Mouse (Mus musculus) MEL (cell line): ENCODE measurements around the gene Olfr1095. TPM values are rescaled to one million over a fixed set of nuclear protein-coding genes. Genes with fewer than 3 reads are reported as not detected.

ENCODE experiments used
- DNase-seq: peaks from one replicate; pipeline ENCODE4 v3.0.0; 2011; ENCODE audit warnings: low read depth, low spot score
- H3K27ac ChIP-seq: 2 replicates; pipeline ENCODE4 v1.5.1; 2012; ENCODE audit warnings: low read depth, mild to moderate bottlenecking, control low read depth, low read length, moderate library complexity; ENCODE audit not compliant: control insufficient read depth
- H3K27me3 ChIP-seq, 2 experiments: fragments of 150-350 bp in 1 of 2; sonication (generic) in 1 of 2; 2 replicates each; pipeline ENCODE4 v1.6.1; 2012; ENCODE audit warnings: low read length in 2 of 2, mild to moderate bottlenecking in 2 of 2, improper control_type of control experiment in 1 of 2, moderate library complexity in 1 of 2; ENCODE audit not compliant: insufficient read depth in 2 of 2, control insufficient read depth in 1 of 2
- H3K36me3 ChIP-seq, 2 experiments: 2 replicates each; pipeline ENCODE4 v1.6.1; 2012 to 2014; ENCODE audit warnings: low read length in 2 of 2, improper control_type of control experiment in 1 of 2, inconsistent platforms in 1 of 2, mild to moderate bottlenecking in 1 of 2; ENCODE audit not compliant: insufficient read depth in 2 of 2, control insufficient read depth in 1 of 2
- H3K4me1 ChIP-seq, 2 experiments: fragments of 150-350 bp in 1 of 2; sonication (generic) in 1 of 2; 2 replicates each; pipeline ENCODE4 v1.6.1; 2012; ENCODE audit warnings: low read length in 2 of 2, improper control_type of control experiment in 1 of 2, mild to moderate bottlenecking in 1 of 2; ENCODE audit not compliant: insufficient read depth in 2 of 2, control insufficient read depth in 1 of 2
- H3K4me3 ChIP-seq, 2 experiments: fragments of 150-350 bp in 1 of 2; sonication (generic) in 1 of 2; 2 replicates each; pipeline ENCODE4 v1.5.1; 2012; ENCODE audit warnings: low read depth in 2 of 2, low read length in 2 of 2, mild to moderate bottlenecking in 2 of 2, moderate library complexity in 2 of 2, control low read depth in 1 of 2, improper control_type of control experiment in 1 of 2; ENCODE audit not compliant: control insufficient read depth in 1 of 2, insufficient read depth in 1 of 2
- H3K79me2 ChIP-seq: 2 replicates; pipeline ENCODE4 v1.6.1; 2012; ENCODE audit warnings: mild to moderate bottlenecking, low read length, moderate library complexity; ENCODE audit not compliant: control insufficient read depth, poor library complexity, insufficient read depth
- H3K9ac ChIP-seq: 2 replicates; pipeline ENCODE4 v1.6.1; 2012; ENCODE audit warnings: low read depth, mild to moderate bottlenecking, control low read depth, low read length, moderate library complexity; ENCODE audit not compliant: control insufficient read depth, poor library complexity, severe bottlenecking
- H3K9me3 ChIP-seq: fragments of 150-350 bp; sonication (generic); replicated peaks from 2 replicates; pipeline ENCODE4 v1.6.1; 2012; ENCODE audit warnings: mild to moderate bottlenecking, low read length, improper control_type of control experiment, moderate library complexity; ENCODE audit not compliant: insufficient read depth
- BHLHE40 ChIP-seq: IDR thresholded peaks from 2 replicates; pipeline ENCODE4 v1.6.1; 2012; ENCODE audit warnings: low read depth, mild to moderate bottlenecking, inconsistent platforms, low read length, improper control_type of control experiment, borderline replicate concordance
- CHD1 ChIP-seq: IDR thresholded peaks from 2 replicates; pipeline ENCODE4 v1.6.1; 2012; ENCODE audit warnings: low read depth, mild to moderate bottlenecking, inconsistent platforms, low read length, improper control_type of control experiment
- CHD2 ChIP-seq: IDR thresholded peaks from 2 replicates; pipeline ENCODE4 v1.6.1; 2011; ENCODE audit warnings: low read length, improper control_type of control experiment
- CTCF ChIP-seq, 3 experiments: IDR thresholded peaks in 2 of 3; conservative IDR thresholded peaks in 1 of 3; 2 replicates each; pipeline ENCODE4 v1.5.1; 2011 to 2012; ENCODE audit warnings: low read length in 3 of 3, low read depth in 2 of 3, mild to moderate bottlenecking in 2 of 3, improper control_type of control experiment in 1 of 3, inconsistent platforms in 1 of 3, mixed read lengths in 1 of 3, moderate library complexity in 1 of 3; ENCODE audit not compliant: control insufficient read depth in 1 of 3, insufficient read depth in 1 of 3, poor library complexity in 1 of 3, severe bottlenecking in 1 of 3
- ELF1 ChIP-seq: IDR thresholded peaks from 2 replicates; pipeline ENCODE4 v1.6.1; 2014; ENCODE audit warnings: low read depth, mild to moderate bottlenecking, inconsistent platforms, low read length, improper control_type of control experiment, moderate library complexity
- EP300 ChIP-seq, 2 experiments: IDR thresholded peaks; 2 replicates each; pipeline ENCODE4 v1.6.1; 2011; ENCODE audit warnings: improper control_type of control experiment in 2 of 2, low read length in 2 of 2, low read depth in 1 of 2, mild to moderate bottlenecking in 1 of 2
- ETS1 ChIP-seq: IDR thresholded peaks from 2 replicates; pipeline ENCODE4 v1.6.1; 2012; ENCODE audit warnings: low read depth, mild to moderate bottlenecking, inconsistent platforms, low read length, improper control_type of control experiment, moderate library complexity
- GABPA ChIP-seq: IDR thresholded peaks from 2 replicates; pipeline ENCODE4 v1.6.1; 2012; ENCODE audit warnings: low read depth, mild to moderate bottlenecking, inconsistent platforms, low read length, improper control_type of control experiment, moderate library complexity
- GATA1 ChIP-seq: IDR thresholded peaks from 2 replicates; pipeline ENCODE4 v1.6.1; 2011; ENCODE audit warnings: low read depth, low read length, improper control_type of control experiment
- JUND ChIP-seq: IDR thresholded peaks from 2 replicates; pipeline ENCODE4 v1.6.1; 2011; ENCODE audit warnings: low read depth, mild to moderate bottlenecking, improper control_type of control experiment, low read length
- KAT2A ChIP-seq: conservative IDR thresholded peaks from 2 replicates; pipeline ENCODE4 v1.6.1; 2012; ENCODE audit warnings: low read depth, low read length, improper control_type of control experiment, inconsistent platforms
- MAFK ChIP-seq: IDR thresholded peaks from 2 replicates; pipeline ENCODE4 v1.6.1; 2011; ENCODE audit warnings: low read depth, mild to moderate bottlenecking, low read length, improper control_type of control experiment, borderline replicate concordance
- MAX ChIP-seq: IDR thresholded peaks from 2 replicates; pipeline ENCODE4 v1.6.1; 2011; ENCODE audit warnings: low read length, improper control_type of control experiment
- MAZ ChIP-seq: IDR thresholded peaks from 2 replicates; pipeline ENCODE4 v1.6.1; 2012; ENCODE audit warnings: low read depth, mild to moderate bottlenecking, inconsistent platforms, low read length, improper control_type of control experiment
- MEF2A ChIP-seq: IDR thresholded peaks from 2 replicates; pipeline ENCODE4 v1.6.1; 2014; ENCODE audit warnings: low read depth, mild to moderate bottlenecking, inconsistent platforms, low read length, improper control_type of control experiment; ENCODE audit not compliant: poor library complexity, insufficient replicate concordance, severe bottlenecking; ENCODE audit errors: extremely low read depth
- MXI1 ChIP-seq: IDR thresholded peaks from 2 replicates; pipeline ENCODE4 v1.6.1; 2011; ENCODE audit warnings: mild to moderate bottlenecking, low read depth, low read length, improper control_type of control experiment
- MYC ChIP-seq: IDR thresholded peaks from 2 replicates; pipeline ENCODE4 v1.6.1; 2011; ENCODE audit warnings: low read depth, mild to moderate bottlenecking, low read length, improper control_type of control experiment, moderate library complexity
- NELFE ChIP-seq: IDR thresholded peaks from 2 replicates; pipeline ENCODE4 v1.6.1; 2011; ENCODE audit warnings: low read depth, low read length, improper control_type of control experiment
- NRF1 ChIP-seq: IDR thresholded peaks from 2 replicates; pipeline ENCODE4 v1.6.1; 2014; ENCODE audit warnings: low read depth, mild to moderate bottlenecking, inconsistent platforms, low read length, improper control_type of control experiment, moderate library complexity; ENCODE audit not compliant: poor library complexity, insufficient read depth, severe bottlenecking
- POLR2AphosphoS2 ChIP-seq: IDR thresholded peaks from 2 replicates; pipeline ENCODE4 v1.6.1; 2011; ENCODE audit warnings: low read length, improper control_type of control experiment
- RAD21 ChIP-seq: IDR thresholded peaks from 2 replicates; pipeline ENCODE4 v1.6.1; 2011; ENCODE audit warnings: mild to moderate bottlenecking, low read depth, low read length, improper control_type of control experiment
- RCOR1 ChIP-seq: IDR thresholded peaks from 2 replicates; pipeline ENCODE4 v1.6.1; 2012; ENCODE audit warnings: low read depth, mild to moderate bottlenecking, inconsistent platforms, low read length, improper control_type of control experiment
- SIN3A ChIP-seq: IDR thresholded peaks from 2 replicates; pipeline ENCODE4 v1.6.1; 2012; ENCODE audit warnings: low read length, improper control_type of control experiment, inconsistent platforms
- TBP ChIP-seq: IDR thresholded peaks from 2 replicates; pipeline ENCODE4 v1.8.0; 2011; ENCODE audit warnings: low read depth, low read length, improper control_type of control experiment
- TCF12 ChIP-seq: IDR thresholded peaks from 2 replicates; pipeline ENCODE4 v1.6.1; 2014; ENCODE audit warnings: low read depth, mild to moderate bottlenecking, inconsistent platforms, low read length, improper control_type of control experiment, moderate library complexity
- UBTF ChIP-seq: IDR thresholded peaks from 2 replicates; pipeline ENCODE4 v1.6.1; 2012; ENCODE audit warnings: low read depth, mild to moderate bottlenecking, inconsistent platforms, low read length, improper control_type of control experiment, moderate library complexity, borderline replicate concordance; ENCODE audit not compliant: insufficient read depth
- USF1 ChIP-seq: IDR thresholded peaks from 2 replicates; pipeline ENCODE4 v1.6.1; 2014; ENCODE audit warnings: low read depth, mild to moderate bottlenecking, inconsistent platforms, low read length, improper control_type of control experiment, moderate library complexity
- USF2 ChIP-seq, 2 experiments: IDR thresholded peaks; 2 replicates each; pipeline ENCODE4 v1.6.1; 2011 to 2012; ENCODE audit warnings: improper control_type of control experiment in 2 of 2, low read length in 2 of 2, borderline replicate concordance in 1 of 2, inconsistent platforms in 1 of 2, low read depth in 1 of 2, mild to moderate bottlenecking in 1 of 2; ENCODE audit not compliant: insufficient read depth in 1 of 2
- ZC3H11A ChIP-seq: IDR thresholded peaks from 2 replicates; pipeline ENCODE4 v1.6.1; 2012; ENCODE audit warnings: low read depth, mild to moderate bottlenecking, inconsistent platforms, low read length, improper control_type of control experiment
- ZKSCAN1 ChIP-seq: IDR thresholded peaks from 2 replicates; pipeline ENCODE4 v1.6.1; 2012; ENCODE audit warnings: low read depth, mild to moderate bottlenecking, inconsistent platforms, low read length, improper control_type of control experiment, moderate library complexity
- polyA plus RNA-seq, 2 experiments: library from polyadenylated mRNA; stranded (reverse) in 1 of 2; unstranded in 1 of 2; fragments of >175 nt in 1 of 2; fragments of >200 nt in 1 of 2; gene quantifications; 2 replicates each; pipeline versions ENCODE4 v1.2.1 to v1.2.4; 2012; ENCODE audit warnings: low replicate concordance in 2 of 2, low read depth in 1 of 2; ENCODE audit not compliant: insufficient read length in 2 of 2, insufficient read depth in 1 of 2, missing spikeins in 1 of 2
- total RNA-seq: library from RNA; depleted of rRNA; stranded (reverse); fragments of 300-350 nt; gene quantifications from 2 replicates; pipeline ENCODE4 v1.2.3, GENCODE M21; 2012

Gene Olfr1095
- total and polyA plus RNA-seq, 3 experiments: not detected

GRCm38 (mm10) chr2:86874702-86875101 is 23.2 kb upstream of the Olfr1095 start, which contains the start of gene Gm13723:
Gene Gm13723, minus strand, starts transcription at chr2:86874802.
- no peaks in the 10 kb centered on the region for H3K4me1 ChIP-seq
- no peak within 1 kb of the TSS for H3K4me3 ChIP-seq
- H3K79me2 ChIP-seq: no peaks in the 10 kb centered on the region
- TF ChIP-seq USF1 (no peak), UBTF (no peak), RCOR1 (no peak), BHLHE40 (no peak), MEF2A (no peak), MYC (no peak), CHD2 (no peak), RAD21 (no peak), EP300 (IDR thresholded peaks at IDR 0.05; ENCODE audit: low read depth in 1 of 2, low read length in 2 of 2) (no peak), JUND (no peak), MXI1 (no peak), GATA1 (no peak), GABPA (no peak), TBP (no peak), MAFK (no peak), CHD1 (no peak), SIN3A (no peak), ELF1 (no peak), ETS1 (no peak), CTCF (IDR thresholded peaks at IDR 0.05 in 2 of 3, conservative IDR thresholded peaks at IDR 0.05 in 1 of 3; ENCODE audit: control insufficient read depth in 1 of 3, insufficient read depth in 1 of 3, low read depth in 2 of 3, low read length in 3 of 3, poor library complexity in 1 of 3, severe bottlenecking in 1 of 3) (no peak)
- H3K9me3 ChIP-seq: no peaks in the 10 kb centered on the region
- no peak for DNase-seq
- H3K36me3 ChIP-seq: no peaks in the 10 kb centered on the region
- H3K9ac ChIP-seq: no peak within 1 kb of the TSS
- no peaks in the 10 kb centered on the region for H3K27me3 ChIP-seq
- no peak within 1 kb of the TSS for H3K27ac ChIP-seq

- no peaks in the 10 kb centered on the region for H3K36me3 ChIP-seq
- H3K4me3 ChIP-seq: no peak within 1 kb of the TSS
- H3K4me1 ChIP-seq: no peaks in the 10 kb centered on the region
- H3K27ac ChIP-seq: no peak within 1 kb of the TSS
- H3K9me3 ChIP-seq: no peaks in the 10 kb centered on the region
- H3K9ac ChIP-seq: no peak within 1 kb of the TSS
- H3K79me2 ChIP-seq: no peaks in the 10 kb centered on the region
- no peak for DNase-seq
- no peaks in the 10 kb centered on the region for H3K27me3 ChIP-seq
- TF ChIP-seq ZKSCAN1 (no peak), USF1 (no peak), MYC (no peak), RAD21 (no peak), EP300 (IDR thresholded peaks at IDR 0.05; ENCODE audit: low read depth in 1 of 2, low read length in 2 of 2) (no peak), MAZ (no peak), NELFE (no peak), POLR2AphosphoS2 (no peak), NRF1 (no peak), MAFK (no peak), TCF12 (no peak), USF2 (IDR thresholded peaks at IDR 0.05; ENCODE audit: borderline replicate concordance in 1 of 2, insufficient read depth in 1 of 2, low read depth in 1 of 2, low read length in 2 of 2) (no peak), ZC3H11A (no peak), CHD2 (no peak), KAT2A (no peak), MAX (no peak)
Observed at GRCm38 (mm10) chr2:86824363-86824762, 27.1 kb downstream of the Olfr1095 start, which contains the start of gene Olfr1094. Gene Olfr1094, plus strand, starts transcription at chr2:86824663.
